Mouse (Mus musculus): ENCODE measurements around the gene Rpp25. TPM values are rescaled to one million over a fixed set of nuclear protein-coding genes. Genes with fewer than 3 reads are reported as not detected.

Gene Rpp25
- total RNA-seq (2022): 10 to 100 TPM in 3 of 4 experiments, 1 to 10 TPM in 1; 9.1 to 11.8 (median 10.3) TPM

GRCm38 (mm10) chr9:57503622-57504380, at the start of gene Rpp25:
Rpp25 (plus strand) TSS chr9:57504026.
- DNase-seq (ENCODE audit: low spot score in 2 of 2): peak in 1 of 2 experiments; percentile 22

GRCm38 (mm10) chr9:57459707-57460106, 44.1 kb upstream of the Rpp25 start:
- DNase-seq (ENCODE audit: low spot score in 2 of 2): no peak

- no peak for DNase-seq (ENCODE audit: low spot score in 2 of 2)
Measured at GRCm38 (mm10) chr9:57462866-57463265, 41.0 kb upstream of the Rpp25 start.

- no peak for DNase-seq (ENCODE audit: low spot score in 2 of 2)
Measured at GRCm38 (mm10) chr9:57466101-57466500, 37.7 kb upstream of the Rpp25 start.

- DNase-seq (ENCODE audit: low spot score in 2 of 2): peak; percentile 53 to 54
Measured at GRCm38 (mm10) chr9:57467271-57467771, 36.5 kb upstream of the Rpp25 start.

- peak; percentile 90 to 91 for DNase-seq (ENCODE audit: low spot score in 2 of 2)
Measured at GRCm38 (mm10) chr9:57467896-57468549, 35.8 kb upstream of the Rpp25 start, which contains the start of gene Scamp5. Scamp5 (minus strand) TSS chr9:57468060.

- peak; percentile 65 to 85 for DNase-seq (ENCODE audit: low spot score in 2 of 2)
Measured at GRCm38 (mm10) chr9:57468914-57469313, 34.9 kb upstream of the Rpp25 start.

GRCm38 (mm10) chr9:57485774-57486173, 18.1 kb upstream of the Rpp25 start:
- peak; percentile 82 to 86 for DNase-seq (ENCODE audit: low spot score in 2 of 2)

GRCm38 (mm10) chr9:57487807-57488206, 16.0 kb upstream of the Rpp25 start:
- no peak for DNase-seq (ENCODE audit: low spot score in 2 of 2)

- DNase-seq (ENCODE audit: low spot score in 2 of 2): no peak
Measured at GRCm38 (mm10) chr9:57493532-57493931, 10.3 kb upstream of the Rpp25 start.

GRCm38 (mm10) chr9:57494970-57495369, 8.9 kb upstream of the Rpp25 start:
- DNase-seq (ENCODE audit: low spot score in 2 of 2): no peak

GRCm38 (mm10) chr9:57497236-57497635, 6.6 kb upstream of the Rpp25 start:
- no peak for DNase-seq (ENCODE audit: low spot score in 2 of 2)

GRCm38 (mm10) chr9:57498536-57498935, 5.3 kb upstream of the Rpp25 start:
- no peak for DNase-seq (ENCODE audit: low spot score in 2 of 2)

GRCm38 (mm10) chr9:57501452-57501851, 2.4 kb upstream of the Rpp25 start:
- DNase-seq (ENCODE audit: low spot score in 2 of 2): no peak

GRCm38 (mm10) chr9:57501861-57502260, 2.0 kb upstream of the Rpp25 start:
- DNase-seq (ENCODE audit: low spot score in 2 of 2): no peak

GRCm38 (mm10) chr9:57502911-57503621, 760 bp upstream of the Rpp25 start:
- no peak for DNase-seq (ENCODE audit: low spot score in 2 of 2)

GRCm38 (mm10) chr9:57504381-57504700, 515 bp downstream of the Rpp25 start:
- DNase-seq (ENCODE audit: low spot score in 2 of 2): peak in 1 of 2 experiments; percentile 25

GRCm38 (mm10) chr9:57504891-57505290, 1.1 kb downstream of the Rpp25 start:
- no peak for DNase-seq (ENCODE audit: low spot score in 2 of 2)

- peak in 1 of 2 experiments; percentile 33 for DNase-seq (ENCODE audit: low spot score in 2 of 2)
Measured at GRCm38 (mm10) chr9:57505700-57506099, 1.9 kb downstream of the Rpp25 start.

GRCm38 (mm10) chr9:57510577-57510976, 6.8 kb downstream of the Rpp25 start:
- DNase-seq (ENCODE audit: low spot score in 2 of 2): no peak

GRCm38 (mm10) chr9:57517113-57517512, 13.3 kb downstream of the Rpp25 start:
- DNase-seq (ENCODE audit: low spot score in 2 of 2): peak in 1 of 2 experiments; percentile 64
